Mouse (Mus musculus): ENCODE data around the gene Cacng3. TPM values are rescaled to one million over a fixed set of nuclear protein-coding genes. Genes with fewer than 3 reads are reported as not detected.

Cacng3 gene
- polyA plus RNA-seq, 1 experiment from 2014 or later: 0.75 TPM

GRCm38 (mm10) chr7:122649306-122649705, 21.0 kb upstream of the Cacng3 start:
- WGBS: 74% methylated on average over 10 of the region's 10 CpGs
- DNase-seq (ENCODE audit: low spot score) (no peak), ATAC-seq (replicated peaks; ENCODE audit: low FRiP score) (no peak)
- H3K27me3 ChIP-seq (replicated peaks; ENCODE audit: control insufficient read depth, insufficient read depth, low read length): no peaks in the 10 kb centered on the region
- no peaks in the 10 kb centered on the region for H3K36me3 ChIP-seq (ENCODE audit: control insufficient read depth, insufficient read depth, low read length)
- no peak overlapping the region for H3K27ac ChIP-seq (ENCODE audit: low read depth, low read length)
- H3K9me3 ChIP-seq (ENCODE audit: control insufficient read depth, low read length): no peaks in the 10 kb centered on the region
- no peak overlapping the region for H3K9ac ChIP-seq (ENCODE audit: low read depth, low read length)
- H3K4me2 ChIP-seq: no peak overlapping the region
- H3K4me1 ChIP-seq (replicated peaks; ENCODE audit: control insufficient read depth, insufficient read depth, low read length): no peaks in the 10 kb centered on the region
- no peak overlapping the region for H3K4me3 ChIP-seq (ENCODE audit: low read depth, low read length)

- Histone ChIP-seq H3K9ac (ENCODE audit: low read depth, low read length) (no peak overlapping the region), H3K27me3 (replicated peaks; ENCODE audit: control insufficient read depth, insufficient read depth, low read length) (no peaks in the 10 kb centered on the region), H3K9me3 (ENCODE audit: control insufficient read depth, low read length) (no peaks in the 10 kb centered on the region), H3K4me1 (replicated peaks; ENCODE audit: control insufficient read depth, insufficient read depth, low read length) (no peaks in the 10 kb centered on the region), H3K4me2 (no peak overlapping the region), H3K27ac (ENCODE audit: low read depth, low read length) (no peak overlapping the region), H3K36me3 (ENCODE audit: control insufficient read depth, insufficient read depth, low read length) (no peaks in the 10 kb centered on the region), H3K4me3 (ENCODE audit: low read depth, low read length) (no peak overlapping the region)
- 83% methylated on average over 3 of the region's 3 CpGs for WGBS
- ATAC-seq (replicated peaks; ENCODE audit: low FRiP score) (no peak), DNase-seq (ENCODE audit: low spot score) (no peak)
These were observed 17.8 kb upstream of the Cacng3 start for GRCm38 (mm10) chr7:122652523-122652922.

- no peak overlapping the region for H3K9ac ChIP-seq (ENCODE audit: low read depth, low read length)
- H3K4me1 ChIP-seq (replicated peaks; ENCODE audit: control insufficient read depth, insufficient read depth, low read length): no peaks in the 10 kb centered on the region
- no peak overlapping the region for H3K27ac ChIP-seq (ENCODE audit: low read depth, low read length)
- H3K36me3 ChIP-seq (ENCODE audit: control insufficient read depth, insufficient read depth, low read length): no peaks in the 10 kb centered on the region
- no peak overlapping the region for H3K4me2 ChIP-seq
- H3K4me3 ChIP-seq (ENCODE audit: low read depth, low read length): no peak overlapping the region
- H3K27me3 ChIP-seq (replicated peaks; ENCODE audit: control insufficient read depth, insufficient read depth, low read length): no peaks in the 10 kb centered on the region
- DNase-seq (ENCODE audit: low spot score) (no peak), ATAC-seq (replicated peaks; ENCODE audit: low FRiP score) (no peak)
- H3K9me3 ChIP-seq (ENCODE audit: control insufficient read depth, low read length): no peaks in the 10 kb centered on the region
- WGBS: 91% methylated on average over 3 of the region's 3 CpGs
These were observed 13.6 kb upstream of the Cacng3 start for GRCm38 (mm10) chr7:122656671-122657070.

- H3K27me3 ChIP-seq (replicated peaks; ENCODE audit: control insufficient read depth, insufficient read depth, low read length): no peaks in the 10 kb centered on the region
- no peaks in the 10 kb centered on the region for H3K4me1 ChIP-seq (replicated peaks; ENCODE audit: control insufficient read depth, insufficient read depth, low read length)
- no peak overlapping the region for H3K4me3 ChIP-seq (ENCODE audit: low read depth, low read length)
- no peak for DNase-seq (ENCODE audit: low spot score)
- no peak overlapping the region for H3K4me2 ChIP-seq
- H3K27ac ChIP-seq (ENCODE audit: low read depth, low read length): no peak overlapping the region
- ATAC-seq (replicated peaks; ENCODE audit: low FRiP score): no peak
- H3K9me3 ChIP-seq (ENCODE audit: control insufficient read depth, low read length): no peaks in the 10 kb centered on the region
- H3K9ac ChIP-seq (ENCODE audit: low read depth, low read length): no peak overlapping the region
- no peaks in the 10 kb centered on the region for H3K36me3 ChIP-seq (ENCODE audit: control insufficient read depth, insufficient read depth, low read length)
- 81% methylated on average over 5 of the region's 5 CpGs for WGBS
These were observed 12.7 kb upstream of the Cacng3 start for GRCm38 (mm10) chr7:122657423-122658126.

- H3K27me3 ChIP-seq (replicated peaks; ENCODE audit: control insufficient read depth, insufficient read depth, low read length): no peaks in the 10 kb centered on the region
- ATAC-seq (replicated peaks; ENCODE audit: low FRiP score) (no peak), DNase-seq (ENCODE audit: low spot score) (no peak)
- no peak overlapping the region for H3K4me3 ChIP-seq (ENCODE audit: low read depth, low read length)
- WGBS: 55% methylated on average over 7 of the region's 7 CpGs
- H3K36me3 ChIP-seq (ENCODE audit: control insufficient read depth, insufficient read depth, low read length): no peaks in the 10 kb centered on the region
- H3K9ac ChIP-seq (ENCODE audit: low read depth, low read length): no peak overlapping the region
- H3K4me1 ChIP-seq (replicated peaks; ENCODE audit: control insufficient read depth, insufficient read depth, low read length): no peaks in the 10 kb centered on the region
- H3K9me3 ChIP-seq (ENCODE audit: control insufficient read depth, low read length): no peaks in the 10 kb centered on the region
- no peak overlapping the region for H3K4me2 ChIP-seq
- H3K27ac ChIP-seq (ENCODE audit: low read depth, low read length): no peak overlapping the region
These were observed 4.8 kb upstream of the Cacng3 start for GRCm38 (mm10) chr7:122665311-122666049.

GRCm38 (mm10) chr7:122667903-122668302, 2.4 kb upstream of the Cacng3 start:
- no peak for ATAC-seq (replicated peaks; ENCODE audit: low FRiP score)
- no peak for DNase-seq (ENCODE audit: low spot score)
- Histone ChIP-seq H3K9me3 (ENCODE audit: control insufficient read depth, low read length) (no peaks in the 10 kb centered on the region), H3K9ac (ENCODE audit: low read depth, low read length) (no peak overlapping the region), H3K36me3 (ENCODE audit: control insufficient read depth, insufficient read depth, low read length) (no peaks in the 10 kb centered on the region), H3K4me3 (ENCODE audit: low read depth, low read length) (no peak overlapping the region), H3K4me2 (no peak overlapping the region), H3K27me3 (replicated peaks; ENCODE audit: control insufficient read depth, insufficient read depth, low read length) (no peaks in the 10 kb centered on the region), H3K27ac (ENCODE audit: low read depth, low read length) (no peak overlapping the region), H3K4me1 (replicated peaks; ENCODE audit: control insufficient read depth, insufficient read depth, low read length) (no peaks in the 10 kb centered on the region)
- WGBS: 27% methylated on average over 5 of the region's 5 CpGs

GRCm38 (mm10) chr7:122670873-122671641, 765 bp downstream of the Cacng3 start:
- DNase-seq (ENCODE audit: low spot score) (peak; percentile 84), ATAC-seq (replicated peaks; ENCODE audit: low FRiP score) (peak; percentile 82)
- no peak overlapping the region for H3K4me3 ChIP-seq (ENCODE audit: low read depth, low read length)
- H3K4me2 ChIP-seq: peak overlapping the region; percentile 20; the same call in 1 of the 2 replicates
- H3K9ac ChIP-seq (ENCODE audit: low read depth, low read length): no peak overlapping the region
- H3K9me3 ChIP-seq (ENCODE audit: control insufficient read depth, low read length): no peaks in the 10 kb centered on the region
- no peaks in the 10 kb centered on the region for H3K36me3 ChIP-seq (ENCODE audit: control insufficient read depth, insufficient read depth, low read length)
- no peak overlapping the region for H3K27ac ChIP-seq (ENCODE audit: low read depth, low read length)
- no peaks in the 10 kb centered on the region for H3K4me1 ChIP-seq (replicated peaks; ENCODE audit: control insufficient read depth, insufficient read depth, low read length)
- H3K27me3 ChIP-seq (replicated peaks; ENCODE audit: control insufficient read depth, insufficient read depth, low read length): no peaks in the 10 kb centered on the region
- 10% methylated on average over 45 of the region's 45 CpGs for WGBS

- Histone ChIP-seq H3K9me3 (ENCODE audit: control insufficient read depth, low read length) (no peaks in the 10 kb centered on the region), H3K36me3 (ENCODE audit: control insufficient read depth, insufficient read depth, low read length) (no peaks in the 10 kb centered on the region), H3K9ac (ENCODE audit: low read depth, low read length) (no peak overlapping the region), H3K4me2 (no peak overlapping the region), H3K4me1 (replicated peaks; ENCODE audit: control insufficient read depth, insufficient read depth, low read length) (no peaks in the 10 kb centered on the region), H3K4me3 (ENCODE audit: low read depth, low read length) (no peak overlapping the region), H3K27ac (ENCODE audit: low read depth, low read length) (no peak overlapping the region), H3K27me3 (replicated peaks; ENCODE audit: control insufficient read depth, insufficient read depth, low read length) (no peaks in the 10 kb centered on the region)
- no peak for ATAC-seq (replicated peaks; ENCODE audit: low FRiP score)
- DNase-seq (ENCODE audit: low spot score): no peak
- WGBS: 34% methylated on average over 5 of the region's 5 CpGs
These were observed 2.7 kb downstream of the Cacng3 start for GRCm38 (mm10) chr7:122672981-122673380.
